Comparison of ENCODE assay signal across 8 mouse cellular contexts in genomic region chr11:57645018-57645559, GRCm38 (mm10). TPM values are rescaled to one million over a fixed set of nuclear protein-coding genes. Genes with fewer than 3 reads are reported as not detected.
DNase-seq lines count a peak whose midpoint lies in the region; ATAC-seq and TF ChIP-seq lines count a peak whose summit lies in the region.

Gene Galnt10, plus strand, starts transcription at chr11:57645442.

- H3K4me2 ChIP-seq in limb, embryonic 14.5 days (replicated peaks; ENCODE audit: low read depth, low read length, severe bottlenecking) = peak within 1 kb of the TSS; percentile 84
- peak within 1 kb of the TSS; percentile 96 for H3K4me2 ChIP-seq in midbrain, embryonic 16.5 days (ENCODE audit: low read length)

- peak; percentile 73 for DNase-seq in 416B (ENCODE audit: low read depth)
- peak; percentile 88 to 91 for DNase-seq in heart, adult 9 months (ENCODE audit: low spot score in 2 of 2)
- DNase-seq in kidney, adult 9 months = peak; percentile 87
- peak; percentile 90 for DNase-seq in limb, embryonic 14.5 days (ENCODE audit: low spot score)
- peak; percentile 68 to 79 for DNase-seq in spleen, adult 2 months (ENCODE audit: low read depth in 1 of 2, low spot score in 2 of 2)

- TF ChIP-seq CTCF in bone marrow macrophage, adult 2 months (IDR thresholded peaks at IDR 0.05; ENCODE audit: low read depth, low read length) = no peak
- no peak for TF ChIP-seq CTCF in embryonic fibroblast, embryonic 13.5 days (IDR thresholded peaks at IDR 0.05; ENCODE audit: borderline replicate concordance, insufficient read depth, low read length)
- peak; percentile 28; the same call in 1 of the 2 replicates for TF ChIP-seq CTCF in spleen, adult 2 months (IDR thresholded peaks at IDR 0.05; ENCODE audit: extremely low read depth, insufficient read depth, insufficient read length, insufficient replicate concordance)

- ATAC-seq in limb, embryonic 14.5 days (ENCODE audit: low FRiP score, low read depth) = peak; percentile 93
- peak; percentile 91 for ATAC-seq in midbrain, embryonic 16.5 days

- 3% methylated on average over 49 of the region's 60 CpGs for WGBS in limb, embryonic 14.5 days
- under 1% methylated on average over 57 of the region's 60 CpGs for WGBS in midbrain, embryonic 16.5 days
- under 1% methylated on average over 60 of the region's 60 CpGs for WGBS in spleen, adult 2 months

- peak within 1 kb of the TSS; percentile 85 for H3K9ac ChIP-seq in limb, embryonic 14.5 days (ENCODE audit: low read depth, low read length, severe bottlenecking)
- H3K9ac ChIP-seq in midbrain, embryonic 16.5 days (ENCODE audit: low read depth, low read length) = peak within 1 kb of the TSS; percentile 85

- H3K9me3 ChIP-seq in limb, embryonic 14.5 days (ENCODE audit: control insufficient read depth, low read length) = no peaks in the 10 kb centered on the region
- H3K9me3 ChIP-seq in midbrain, embryonic 16.5 days (replicated peaks; ENCODE audit: control insufficient read depth, low read length, poor library complexity, severe bottlenecking) = no peaks in the 10 kb centered on the region

- no peaks in the 10 kb centered on the region for H3K36me3 ChIP-seq in limb, embryonic 14.5 days (ENCODE audit: control insufficient read depth, insufficient read depth, low read length)
- no peaks in the 10 kb centered on the region for H3K36me3 ChIP-seq in midbrain, embryonic 16.5 days (ENCODE audit: control insufficient read depth, insufficient read depth, low read length)
- 0 out of 2 replicates have a peak, but pooled peaks cover 2% of the 10 kb centered on the region for H3K36me3 ChIP-seq in spleen, adult 2 months (ENCODE audit: control insufficient read depth, insufficient read depth, low read length)

- peaks cover 23% of the 10 kb centered on the region for H3K4me1 ChIP-seq in bone marrow macrophage, adult 2 months (ENCODE audit: control insufficient read depth, insufficient read depth, low read length)
- peaks cover 4% of the 10 kb centered on the region; the same call in 1 of the 2 replicates for H3K4me1 ChIP-seq in embryonic fibroblast, embryonic 13.5 days (ENCODE audit: control insufficient read depth, insufficient read depth, low read length)
- peaks cover 25% of the 10 kb centered on the region for H3K4me1 ChIP-seq in limb, embryonic 14.5 days (ENCODE audit: control insufficient read depth, insufficient read depth, low read length)
- H3K4me1 ChIP-seq in midbrain, embryonic 16.5 days (ENCODE audit: control insufficient read depth, insufficient read depth, low read length) = peaks cover 18% of the 10 kb centered on the region
- peaks cover 23% of the 10 kb centered on the region for H3K4me1 ChIP-seq in spleen, adult 2 months (ENCODE audit: control insufficient read depth, insufficient read depth, insufficient read length)

- peak; percentile 46; the same call in 1 of the 2 replicates for TF ChIP-seq POLR2A in bone marrow macrophage, adult 2 months (IDR thresholded peaks at IDR 0.05; ENCODE audit: borderline replicate concordance, low read depth, low read length)
- peak; percentile 76 for TF ChIP-seq POLR2A in embryonic fibroblast, embryonic 13.5 days (IDR thresholded peaks at IDR 0.05; ENCODE audit: low read depth, low read length)
- peak; percentile 69; the same call in 1 of the 2 replicates for TF ChIP-seq POLR2A in limb, embryonic 14.5 days (IDR thresholded peaks at IDR 0.05; ENCODE audit: borderline replicate concordance, extremely low read depth, insufficient read depth, insufficient read length)
- peak; percentile 68 for TF ChIP-seq POLR2A in spleen, adult 2 months (IDR thresholded peaks at IDR 0.05; ENCODE audit: low read depth, low read length)

- peak within 1 kb of the TSS; percentile 90 for H3K27ac ChIP-seq in bone marrow macrophage, adult 2 months (ENCODE audit: insufficient read depth, low read depth, low read length)
- H3K27ac ChIP-seq in embryonic fibroblast, embryonic 13.5 days (ENCODE audit: insufficient read depth, low read length) = peak within 1 kb of the TSS; percentile 64
- peak within 1 kb of the TSS; percentile 89 for H3K27ac ChIP-seq in limb, embryonic 14.5 days (replicated peaks; ENCODE audit: low read depth, low read length)
- peak within 1 kb of the TSS; percentile 85 for H3K27ac ChIP-seq in midbrain, embryonic 16.5 days (ENCODE audit: low read length)
- peak within 1 kb of the TSS; percentile 97 for H3K27ac ChIP-seq in spleen, adult 2 months (ENCODE audit: insufficient read depth, low read length)

- H3K27me3 ChIP-seq in limb, embryonic 14.5 days (ENCODE audit: control insufficient read depth, insufficient read depth, low read length) = no peaks in the 10 kb centered on the region
- H3K27me3 ChIP-seq in midbrain, embryonic 16.5 days (ENCODE audit: control insufficient read depth, insufficient read depth, low read depth, low read length) = no peaks in the 10 kb centered on the region
- no peaks in the 10 kb centered on the region for H3K27me3 ChIP-seq in spleen, adult 2 months (ENCODE audit: control insufficient read depth, insufficient read depth, low read length)

- H3K4me3 ChIP-seq in bone marrow macrophage, adult 2 months (ENCODE audit: insufficient read depth, low read length) = peak within 1 kb of the TSS; percentile 83
- peak within 1 kb of the TSS; percentile 85 for H3K4me3 ChIP-seq in embryonic fibroblast, embryonic 13.5 days (ENCODE audit: insufficient read depth, low read length)
- H3K4me3 ChIP-seq in limb, embryonic 14.5 days (replicated peaks; ENCODE audit: low read length) = peak within 1 kb of the TSS; percentile 86
- H3K4me3 ChIP-seq in midbrain, embryonic 16.5 days (ENCODE audit: low read depth, low read length) = peak within 1 kb of the TSS; percentile 66
- H3K4me3 ChIP-seq in spleen, adult 2 months (ENCODE audit: extremely low read depth, insufficient read depth, insufficient read length) = peak within 1 kb of the TSS; percentile 91

RNA-seq across cellular contexts. Expression of gene Galnt10, which starts in this region (rescaled TPM):
- polyA plus RNA-seq in bone marrow macrophage, adult 2 months (2012; ENCODE audit: insufficient read depth, insufficient read length, missing spikeins) = 20.2 and 22.4 TPM in 2 replicates
- 48.3 and 51.8 TPM in 2 replicates for polyA plus RNA-seq in embryonic fibroblast, embryonic 13.5 days (2011; ENCODE audit: insufficient read length, low read depth, missing spikeins)
- 26.5 and 30.3 TPM in 2 replicates for polyA plus RNA-seq in limb, embryonic 14.5 days (2012; rRNA removed)
- polyA plus RNA-seq in limb, embryonic 14.5 days (2014; fragmentation: Nextera tagmentation; extraction: Ambion mirVana) = 24.4 and 27.5 TPM in 2 replicates
- polyA plus RNA-seq in midbrain, embryonic 16.5 days (2015; fragmentation: Nextera tagmentation; extraction: Ambion mirVana) = 14.7 and 14.8 TPM in 2 replicates
- polyA plus RNA-seq in spleen, adult 2 months (2012; rRNA removed) = 19.2 and 19.4 TPM in 2 replicates

Comparison
In these comparisons a context has a peak if more than half of its experiments do, and no peak if none do; other contexts are left out.
1. Peak in every context shown above with its lines: DNase-seq, ATAC-seq, H3K4me3 ChIP-seq and H3K27ac ChIP-seq.